Mouse (Mus musculus) ovary, adult 18-20 months (tissue): ENCODE measurements around the gene Olfr1480.

Source experiments
- DNase-seq: peaks from one replicate; pipeline ENCODE4 v3.0.0; 2022; ENCODE audit warnings: low spot score, mixed read lengths

The Olfr1480 gene

GRCm38 (mm10) chr19:13527613-13528012, at the start of gene Olfr1480:
TSS of gene Olfr1480 (plus strand) at chr19:13527913.
- DNase-seq = no peak

- DNase-seq = no peak
Measured at GRCm38 (mm10) chr19:13480096-13480495, 47.6 kb upstream of the Olfr1480 start, which contains the start of gene Olfr1475. TSS of gene Olfr1475 (minus strand) at chr19:13480196.

- DNase-seq = no peak
Measured at GRCm38 (mm10) chr19:13500246-13500645, 27.5 kb upstream of the Olfr1480 start, which contains the start of gene Olfr1477. TSS of gene Olfr1477 (plus strand) at chr19:13500546.
